Mouse (Mus musculus): ENCODE results near the gene Fmo5. TPM values are rescaled to one million over a fixed set of nuclear protein-coding genes. Genes with fewer than 3 reads are reported as not detected.

Fmo5 gene
- total RNA-seq, 2 experiments from 2014 or later: 2.0 to 2.7 TPM

- no peak for DNase-seq (ENCODE audit: low spot score in 2 of 2)
- intact Hi-C loops (cut with DNase I): no loop called here
Observed at GRCm38 (mm10) chr3:97627893-97628292, 711 bp upstream of the Fmo5 start.

GRCm38 (mm10) chr3:97629941-97630340, 1.3 kb downstream of the Fmo5 start:
- no peak for DNase-seq (ENCODE audit: low spot score in 2 of 2)
- intact Hi-C loops (cut with DNase I): no loop called here

GRCm38 (mm10) chr3:97630746-97631145, 2.1 kb downstream of the Fmo5 start:
- intact Hi-C loops (cut with DNase I): no loop called here

GRCm38 (mm10) chr3:97631258-97631860, 2.8 kb downstream of the Fmo5 start:
- no peak for DNase-seq (ENCODE audit: low spot score in 2 of 2)
- intact Hi-C loops (cut with DNase I): no loop called here

More at GRCm38 (mm10) chr3:97630746-97631145, 2.1 kb downstream of the Fmo5 start:
- no peak for DNase-seq (ENCODE audit: low spot score in 2 of 2)

GRCm38 (mm10) chr3:97633456-97633855, 4.9 kb downstream of the Fmo5 start:
- intact Hi-C loops (cut with DNase I): no loop called here
- DNase-seq (ENCODE audit: low spot score in 2 of 2): no peak

GRCm38 (mm10) chr3:97634288-97634761, 5.7 kb downstream of the Fmo5 start:
- intact Hi-C loops (cut with DNase I): no loop called here
- DNase-seq (ENCODE audit: low spot score in 2 of 2): peak in 1 of 2 experiments; percentile 25

- intact Hi-C loops (cut with DNase I): no loop called here
- no peak for DNase-seq (ENCODE audit: low spot score in 2 of 2)
Observed at GRCm38 (mm10) chr3:97641396-97641795, 12.8 kb downstream of the Fmo5 start.

GRCm38 (mm10) chr3:97642001-97642400, 13.4 kb downstream of the Fmo5 start:
- intact Hi-C loops (cut with DNase I): no loop called here
- no peak for DNase-seq (ENCODE audit: low spot score in 2 of 2)

GRCm38 (mm10) chr3:97648518-97648917, 19.9 kb downstream of the Fmo5 start:
- intact Hi-C loops (cut with DNase I): no loop called here
- no peak for DNase-seq (ENCODE audit: low spot score in 2 of 2)

GRCm38 (mm10) chr3:97649022-97649421, 20.4 kb downstream of the Fmo5 start:
- intact Hi-C loops (cut with DNase I): no loop called here

GRCm38 (mm10) chr3:97649469-97649868, 20.9 kb downstream of the Fmo5 start:
- intact Hi-C loops (cut with DNase I): no loop called here

More at GRCm38 (mm10) chr3:97649022-97649421, 20.4 kb downstream of the Fmo5 start:
- no peak for DNase-seq (ENCODE audit: low spot score in 2 of 2)

GRCm38 (mm10) chr3:97651604-97652003, 23.0 kb downstream of the Fmo5 start:
- intact Hi-C loops (cut with DNase I): no loop called here
- no peak for DNase-seq (ENCODE audit: low spot score in 2 of 2)

More at GRCm38 (mm10) chr3:97649469-97649868, 20.9 kb downstream of the Fmo5 start:
- DNase-seq (ENCODE audit: low spot score in 2 of 2): no peak

- intact Hi-C loops (cut with DNase I): no loop called here
- no peak for DNase-seq (ENCODE audit: low spot score in 2 of 2)
Observed at GRCm38 (mm10) chr3:97653781-97654180, 25.2 kb downstream of the Fmo5 start.

GRCm38 (mm10) chr3:97654901-97655300, 26.3 kb downstream of the Fmo5 start:
- intact Hi-C loops (cut with DNase I): loop anchor here (5.0 kb wide), 1 partner anchor 43 kb away; the partner anchor contains the start of gene Chd1l

GRCm38 (mm10) chr3:97657655-97658411, 29.2 kb downstream of the Fmo5 start, which contains the start of gene Prkab2:
Gene Prkab2 (plus strand): TSS chr3:97658193.
- intact Hi-C loops (cut with DNase I): loop anchor here (5.0 kb wide), 1 partner anchor 46 kb away; the partner anchor contains the start of gene Chd1l
- DNase-seq (ENCODE audit: low spot score in 2 of 2): peak; percentile 99

More at GRCm38 (mm10) chr3:97654901-97655300, 26.3 kb downstream of the Fmo5 start:
- DNase-seq (ENCODE audit: low spot score in 2 of 2): peak; percentile 25 to 33

- DNase-seq (ENCODE audit: low spot score in 2 of 2): peak in 1 of 2 experiments; percentile 74
- intact Hi-C loops (cut with DNase I): loop anchor here (5.0 kb wide), 1 partner anchor 46 kb away; the partner anchor contains the start of gene Chd1l
Observed at GRCm38 (mm10) chr3:97658426-97659193, 30.0 kb downstream of the Fmo5 start.

GRCm38 (mm10) chr3:97659746-97660145, 31.1 kb downstream of the Fmo5 start:
- peak; percentile 13 to 26 for DNase-seq (ENCODE audit: low spot score in 2 of 2)
- intact Hi-C loops (cut with DNase I): loop anchor here (5.0 kb wide), 1 partner anchor 47 kb away; the partner anchor contains the start of gene Chd1l

GRCm38 (mm10) chr3:97661206-97661605, 32.6 kb downstream of the Fmo5 start:
- DNase-seq (ENCODE audit: low spot score in 2 of 2): no peak
- intact Hi-C loops (cut with DNase I): no loop called here

GRCm38 (mm10) chr3:97665525-97665924, 36.9 kb downstream of the Fmo5 start:
- intact Hi-C loops (cut with DNase I): no loop called here

More at GRCm38 (mm10) chr3:97665525-97665924, 36.9 kb downstream of the Fmo5 start:
- no peak for DNase-seq (ENCODE audit: low spot score in 2 of 2)

Data from left cerebral cortex, postnatal 14 days (tissue).